Mouse (Mus musculus): ENCODE results near the gene 4930568D16Rik.

GRCm38 (mm10) chr2:35408409-35409110 is 41.0 kb upstream of the 4930568D16Rik start:
- no peak for TF ChIP-seq POLR2A (IDR thresholded peaks at IDR 0.05; ENCODE audit: borderline replicate concordance, control insufficient read depth, low read depth, low read length)
- no peak for TF ChIP-seq CTCF (IDR thresholded peaks at IDR 0.05; ENCODE audit: control insufficient read depth, insufficient read depth, low read length)

Measured in bone marrow, adult 2 months (tissue).